Mouse (Mus musculus): ENCODE results near the gene Cux2. TPM values are rescaled to one million over a fixed set of nuclear protein-coding genes. Genes with fewer than 3 reads are reported as not detected.

Gene Cux2
- total and polyA plus RNA-seq, 3 experiments, result 0.11 TPM; not detected in 2

DNA sequence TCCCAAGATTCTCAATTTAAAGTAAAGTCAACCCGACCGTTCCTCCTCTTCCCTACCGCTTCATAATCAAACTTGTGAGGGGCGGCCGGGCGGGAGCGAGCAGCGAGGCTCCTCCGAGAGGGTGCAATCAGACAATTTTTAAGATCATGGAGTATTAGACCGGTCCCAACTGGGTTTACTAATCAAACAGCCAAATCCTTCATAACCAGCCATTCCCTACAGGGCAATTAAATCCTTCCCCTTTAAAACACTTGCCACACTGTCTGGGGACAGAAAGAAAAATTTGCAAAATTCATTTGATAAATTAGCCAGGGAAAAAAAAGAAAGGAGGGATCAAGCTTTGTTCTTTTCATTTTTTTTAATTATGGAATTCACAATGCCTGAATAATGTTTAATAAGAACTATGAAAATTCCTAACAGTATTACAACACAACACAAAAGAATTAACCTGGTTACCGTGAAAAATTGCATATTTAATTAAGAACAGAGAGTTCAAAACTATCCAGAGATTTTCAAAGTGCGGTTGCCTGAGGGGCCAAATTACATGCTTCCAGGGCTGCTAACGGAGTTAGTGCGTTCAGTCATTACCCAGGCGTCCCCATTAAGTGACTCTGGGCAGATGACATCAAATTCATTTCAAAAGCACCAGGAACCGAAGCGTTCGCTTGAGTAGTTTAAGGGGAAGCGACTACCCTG, 17.3 kb downstream of the Cux2 start:
- ATAC-seq (ENCODE audit: extremely low read depth, insufficient number of reproducible peaks, low FRiP score, poor library complexity, severe bottlenecking) (no peak), DNase-seq (ENCODE audit: low spot score) (no peak)
- H3K4me3 ChIP-seq (ENCODE audit: low read depth, low read length), result no peak overlapping the region
- no peaks in the 10 kb centered on the region for H3K4me1 ChIP-seq (ENCODE audit: insufficient read depth, low read depth, low read length)
- peaks cover 6% of the 10 kb centered on the region; the same call in 1 of the 2 replicates for H3K27me3 ChIP-seq (ENCODE audit: insufficient read depth, low read length)
- H3K36me3 ChIP-seq (replicated peaks), result no peaks in the 10 kb centered on the region
- TF ChIP-seq POLR2AphosphoS5 (IDR thresholded peaks at IDR 0.05; ENCODE audit: insufficient replicate concordance, low read depth, low read length) (no peak), CTCF (IDR thresholded peaks at IDR 0.05; ENCODE audit: low read depth, low read length) (no peak), TAL1 (conservative IDR thresholded peaks at IDR 0.05; ENCODE audit: low read depth, low read length) (no peak), GATA2 (IDR thresholded peaks at IDR 0.05; ENCODE audit: borderline replicate concordance, low read depth, low read length) (no peak), GATA1 (IDR thresholded peaks at IDR 0.05; ENCODE audit: borderline replicate concordance, low read length) (no peak)
- H3K9me3 ChIP-seq (replicated peaks), result 0 out of 2 replicates have a peak, but pooled peaks cover 2% of the 10 kb centered on the region

DNA sequence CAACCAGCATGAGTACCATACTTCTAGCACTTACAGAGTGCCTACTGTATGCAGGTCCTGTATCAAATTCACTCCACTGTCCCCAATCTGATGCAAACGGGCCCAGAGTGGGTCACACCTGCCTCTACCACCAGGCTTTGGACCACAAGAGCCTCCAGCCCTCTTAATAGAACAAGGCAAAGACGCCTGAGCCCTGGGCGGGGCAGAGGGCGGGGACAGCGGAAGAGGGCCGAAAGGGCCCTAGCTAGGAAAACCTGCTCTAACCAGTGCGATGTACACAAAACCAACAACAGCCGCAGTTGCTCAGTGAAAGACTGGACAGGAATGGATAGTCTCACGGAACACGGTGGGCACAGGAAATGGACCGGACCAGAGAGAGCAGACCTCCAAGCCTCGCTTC, 18.8 kb downstream of the Cux2 start:
- no peak for DNase-seq (ENCODE audit: low spot score)

DNA sequence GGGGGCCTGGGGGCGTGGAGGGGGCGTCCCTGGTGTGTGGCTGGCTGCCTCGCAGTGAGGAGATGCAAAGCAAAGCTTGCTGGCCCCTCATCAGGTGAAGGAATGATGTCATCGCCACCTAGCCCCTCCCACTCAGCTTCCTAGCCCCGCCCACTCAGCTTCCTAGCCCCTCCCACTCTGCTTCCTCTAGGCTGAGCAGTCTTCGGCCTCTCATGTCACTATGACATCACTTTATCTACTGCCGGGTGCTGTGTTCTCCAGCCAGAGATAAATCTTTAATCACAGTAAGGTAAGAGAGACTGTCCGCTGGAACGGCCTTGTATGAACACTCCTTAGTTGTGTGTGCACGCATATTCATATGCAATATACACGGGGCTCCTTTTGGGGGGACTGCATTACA, 19.3 kb downstream of the Cux2 start:
- no peak overlapping the region for H3K4me3 ChIP-seq (ENCODE audit: low read depth, low read length)
- H3K27me3 ChIP-seq (ENCODE audit: insufficient read depth, low read length), result 0 out of 2 replicates have a peak, but pooled peaks cover 3% of the 10 kb centered on the region
- no peaks in the 10 kb centered on the region for H3K9me3 ChIP-seq (replicated peaks)
- H3K36me3 ChIP-seq (replicated peaks), result no peaks in the 10 kb centered on the region
- DNase-seq (ENCODE audit: low spot score) (no peak), ATAC-seq (ENCODE audit: extremely low read depth, insufficient number of reproducible peaks, low FRiP score, poor library complexity, severe bottlenecking) (no peak)
- TF ChIP-seq CTCF (IDR thresholded peaks at IDR 0.05; ENCODE audit: low read depth, low read length) (no peak), GATA2 (IDR thresholded peaks at IDR 0.05; ENCODE audit: borderline replicate concordance, low read depth, low read length) (no peak), POLR2AphosphoS5 (IDR thresholded peaks at IDR 0.05; ENCODE audit: insufficient replicate concordance, low read depth, low read length) (no peak), TAL1 (conservative IDR thresholded peaks at IDR 0.05; ENCODE audit: low read depth, low read length) (no peak)
- no peaks in the 10 kb centered on the region for H3K4me1 ChIP-seq (ENCODE audit: insufficient read depth, low read depth, low read length)

More for the DNA sequence above, 18.8 kb downstream of the Cux2 start:
- Histone ChIP-seq H3K4me3 (ENCODE audit: low read depth, low read length) (no peak overlapping the region), H3K27me3 (ENCODE audit: insufficient read depth, low read length) (peaks cover 3% of the 10 kb centered on the region; the same call in 1 of the 2 replicates), H3K36me3 (replicated peaks) (no peaks in the 10 kb centered on the region), H3K4me1 (ENCODE audit: insufficient read depth, low read depth, low read length) (no peaks in the 10 kb centered on the region), H3K9me3 (replicated peaks) (0 out of 2 replicates have a peak, but pooled peaks cover under 1% of the 10 kb centered on the region)
- no peak for ATAC-seq (ENCODE audit: extremely low read depth, insufficient number of reproducible peaks, low FRiP score, poor library complexity, severe bottlenecking)
- TF ChIP-seq CTCF (IDR thresholded peaks at IDR 0.05; ENCODE audit: low read depth, low read length) (no peak), TAL1 (conservative IDR thresholded peaks at IDR 0.05; ENCODE audit: low read depth, low read length) (no peak), POLR2AphosphoS5 (IDR thresholded peaks at IDR 0.05; ENCODE audit: insufficient replicate concordance, low read depth, low read length) (no peak), GATA2 (IDR thresholded peaks at IDR 0.05; ENCODE audit: borderline replicate concordance, low read depth, low read length) (no peak), GATA1 (IDR thresholded peaks at IDR 0.05; ENCODE audit: borderline replicate concordance, low read length) (no peak)

DNA sequence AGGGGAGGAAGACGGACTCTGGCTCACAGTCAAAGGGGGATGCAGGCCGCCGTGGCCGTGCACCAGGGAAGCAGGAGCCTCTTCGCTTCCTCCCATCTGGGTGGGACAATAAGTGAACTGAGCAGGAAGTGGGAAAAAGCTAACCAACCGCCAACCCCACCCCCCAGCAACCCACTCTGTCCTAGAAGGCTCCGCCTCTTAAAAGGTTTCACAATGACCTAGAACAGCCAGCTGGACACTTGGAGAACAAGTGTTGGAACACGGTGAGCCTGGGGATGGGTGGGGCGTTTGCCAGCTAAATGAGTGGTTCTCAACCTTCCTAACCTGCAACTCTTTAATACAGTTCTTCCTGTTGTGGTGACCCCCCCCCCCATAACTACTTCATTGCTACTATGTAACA, 23.1 kb downstream of the Cux2 start:
- Histone ChIP-seq H3K27me3 (ENCODE audit: insufficient read depth, low read length) (no peaks in the 10 kb centered on the region), H3K36me3 (replicated peaks) (no peaks in the 10 kb centered on the region), H3K4me3 (ENCODE audit: low read depth, low read length) (no peak overlapping the region), H3K9me3 (replicated peaks) (peaks cover 3% of the 10 kb centered on the region; the same call in 1 of the 2 replicates), H3K4me1 (ENCODE audit: insufficient read depth, low read depth, low read length) (no peaks in the 10 kb centered on the region)
- TF ChIP-seq CTCF (IDR thresholded peaks at IDR 0.05; ENCODE audit: low read depth, low read length) (no peak), TAL1 (conservative IDR thresholded peaks at IDR 0.05; ENCODE audit: low read depth, low read length) (no peak), GATA2 (IDR thresholded peaks at IDR 0.05; ENCODE audit: borderline replicate concordance, low read depth, low read length) (no peak), POLR2AphosphoS5 (IDR thresholded peaks at IDR 0.05; ENCODE audit: insufficient replicate concordance, low read depth, low read length) (no peak), GATA1 (IDR thresholded peaks at IDR 0.05; ENCODE audit: borderline replicate concordance, low read length) (no peak)
- DNase-seq (ENCODE audit: low spot score) (no peak), ATAC-seq (ENCODE audit: extremely low read depth, insufficient number of reproducible peaks, low FRiP score, poor library complexity, severe bottlenecking) (no peak)

DNA sequence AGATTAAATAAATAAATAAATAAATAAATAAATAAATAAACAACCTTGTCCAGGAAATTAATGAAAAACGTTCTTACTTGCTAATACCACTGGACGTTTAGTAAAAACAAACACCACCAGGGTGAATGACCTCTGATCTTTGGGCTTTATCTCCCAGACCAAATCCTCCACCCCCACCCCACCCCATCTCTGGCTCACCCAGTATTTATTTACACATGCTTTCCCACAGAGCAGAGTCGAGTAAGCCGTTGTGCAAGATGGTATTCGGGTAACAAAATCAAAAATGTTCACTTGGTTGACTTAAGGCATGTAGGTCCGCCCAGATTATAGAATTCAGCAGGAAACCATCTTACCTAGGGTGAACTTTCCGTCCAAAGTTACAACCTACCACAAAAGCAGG, 23.6 kb downstream of the Cux2 start:
- Histone ChIP-seq H3K9me3 (replicated peaks) (peaks cover 3% of the 10 kb centered on the region; the same call in 1 of the 2 replicates), H3K4me1 (ENCODE audit: insufficient read depth, low read depth, low read length) (no peaks in the 10 kb centered on the region), H3K4me3 (ENCODE audit: low read depth, low read length) (no peak overlapping the region), H3K36me3 (replicated peaks) (no peaks in the 10 kb centered on the region), H3K27me3 (ENCODE audit: insufficient read depth, low read length) (no peaks in the 10 kb centered on the region)
- ATAC-seq (ENCODE audit: extremely low read depth, insufficient number of reproducible peaks, low FRiP score, poor library complexity, severe bottlenecking) (no peak), DNase-seq (ENCODE audit: low spot score) (no peak)
- TF ChIP-seq POLR2AphosphoS5 (IDR thresholded peaks at IDR 0.05; ENCODE audit: insufficient replicate concordance, low read depth, low read length) (no peak), CTCF (IDR thresholded peaks at IDR 0.05; ENCODE audit: low read depth, low read length) (no peak), GATA2 (IDR thresholded peaks at IDR 0.05; ENCODE audit: borderline replicate concordance, low read depth, low read length) (no peak), GATA1 (IDR thresholded peaks at IDR 0.05; ENCODE audit: borderline replicate concordance, low read length) (no peak), TAL1 (conservative IDR thresholded peaks at IDR 0.05; ENCODE audit: low read depth, low read length) (no peak)

DNA sequence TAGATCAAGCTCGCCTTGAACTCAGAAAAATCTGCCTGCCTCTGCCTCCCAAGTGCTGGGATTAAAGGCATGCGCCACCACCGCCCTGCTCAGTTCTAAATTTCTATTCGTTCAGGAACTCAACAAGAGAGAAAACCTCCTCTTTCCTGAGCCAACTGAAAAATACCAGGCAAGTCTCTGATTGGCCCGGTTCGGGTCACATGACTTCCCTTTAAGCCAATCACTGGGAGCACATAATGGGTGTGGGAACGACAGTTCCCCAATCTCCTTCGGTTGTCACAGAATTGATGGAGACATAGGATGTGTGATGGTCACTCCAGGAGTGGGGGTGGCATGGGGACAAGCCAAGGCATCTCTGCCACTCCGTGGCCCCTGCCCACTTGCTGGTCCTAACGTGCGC, 24.8 kb downstream of the Cux2 start:
- Histone ChIP-seq H3K9me3 (replicated peaks) (peaks cover 3% of the 10 kb centered on the region; the same call in 1 of the 2 replicates), H3K36me3 (replicated peaks) (no peaks in the 10 kb centered on the region), H3K4me3 (ENCODE audit: low read depth, low read length) (no peak overlapping the region), H3K4me1 (ENCODE audit: insufficient read depth, low read depth, low read length) (no peaks in the 10 kb centered on the region), H3K27me3 (ENCODE audit: insufficient read depth, low read length) (no peaks in the 10 kb centered on the region)
- no peak for ATAC-seq (ENCODE audit: extremely low read depth, insufficient number of reproducible peaks, low FRiP score, poor library complexity, severe bottlenecking)
- TF ChIP-seq CTCF (IDR thresholded peaks at IDR 0.05; ENCODE audit: low read depth, low read length) (no peak), POLR2AphosphoS5 (IDR thresholded peaks at IDR 0.05; ENCODE audit: insufficient replicate concordance, low read depth, low read length) (no peak), GATA1 (IDR thresholded peaks at IDR 0.05; ENCODE audit: borderline replicate concordance, low read length) (no peak), TAL1 (conservative IDR thresholded peaks at IDR 0.05; ENCODE audit: low read depth, low read length) (no peak), GATA2 (IDR thresholded peaks at IDR 0.05; ENCODE audit: borderline replicate concordance, low read depth, low read length) (no peak)
- no peak for DNase-seq (ENCODE audit: low spot score)

Measured in G1E (cell line).